Mouse (Mus musculus) v-Abl transformed pro-B cells (cell line): Measurements from ENCODE around the gene Szt2.

Experiments used
- in situ Hi-C, 2 experiments: fragments of 400-800 bp; cut with MboI; formaldehyde crosslinking; loops; one replicate each; pipeline ENCODE4 v1.15.1; 2025; ENCODE audit not compliant: unreplicated experiment in 2 of 2

Gene Szt2

DNA sequence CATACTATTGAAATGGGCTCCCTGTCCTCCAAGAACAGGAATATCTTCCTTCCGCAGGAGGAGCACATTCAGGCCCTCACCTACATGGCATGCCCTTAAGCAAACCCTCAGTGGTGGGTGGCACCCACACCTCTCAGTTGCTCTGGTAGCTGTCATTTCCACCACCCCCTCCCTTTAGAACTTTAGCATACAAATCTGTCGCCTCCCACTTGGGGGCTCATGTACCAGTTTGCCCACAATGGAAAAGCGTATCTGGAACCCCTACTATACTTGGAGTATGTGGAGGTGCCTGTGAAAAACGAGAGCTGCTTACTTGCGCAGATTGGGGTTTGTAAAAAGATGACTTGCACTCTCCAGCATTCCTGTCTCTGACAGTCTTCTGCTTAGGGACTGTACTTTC is 7.3 kb upstream of the Szt2 start:
- in situ Hi-C loops, result loop anchor here in 1 of 2 experiments (25.0 kb wide), 1 partner anchor 771 kb away; the partner anchor contains the start of genes Ermap and Svbp

DNA sequence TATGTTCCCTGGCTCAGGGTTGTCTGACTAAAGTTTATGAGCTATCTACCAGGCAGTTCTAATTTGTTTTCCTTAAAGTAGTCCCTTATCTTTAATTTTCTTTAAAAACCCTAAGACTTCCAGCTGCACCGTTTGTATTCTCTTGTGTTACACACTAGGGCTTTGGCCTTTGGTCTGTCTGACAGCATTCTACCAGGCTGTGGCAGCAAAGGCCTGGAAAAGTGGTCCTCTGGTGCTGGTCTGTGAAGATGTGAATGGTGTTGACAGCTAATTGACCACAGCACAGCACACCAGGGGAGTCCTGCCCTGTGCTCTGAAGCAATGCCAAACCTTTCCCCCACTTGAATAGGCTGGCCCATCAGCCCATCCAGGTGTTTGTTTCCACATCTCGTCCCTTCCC is 6.7 kb upstream of the Szt2 start:
- in situ Hi-C loops, result loop anchor here in 1 of 2 experiments (25.0 kb wide), 1 partner anchor 772 kb away; the partner anchor contains the start of genes Ermap and Svbp

DNA sequence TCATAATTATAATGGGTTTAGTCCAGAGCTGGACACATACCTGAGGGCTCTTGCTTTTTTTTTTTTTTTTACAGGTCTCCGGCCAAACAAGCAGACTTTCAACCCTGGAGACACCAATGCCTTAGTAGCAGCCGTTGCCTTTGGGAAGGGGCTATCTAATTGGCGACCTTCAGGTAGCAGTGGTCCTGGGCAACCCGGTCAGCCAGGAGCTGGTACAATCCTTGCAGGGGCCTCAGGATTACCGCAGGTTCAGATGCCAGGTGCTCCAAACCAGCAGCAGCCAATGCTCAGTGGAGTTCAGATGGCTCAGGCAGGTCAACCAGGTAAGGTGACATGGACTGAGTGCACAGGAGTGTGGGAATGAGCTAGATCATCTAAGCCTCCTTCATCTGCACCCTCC is 4.5 kb upstream of the Szt2 start:
- in situ Hi-C loops, result loop anchor here in 1 of 2 experiments (25.0 kb wide), 1 partner anchor 774 kb away; the partner anchor contains the start of genes Ermap and Svbp

DNA sequence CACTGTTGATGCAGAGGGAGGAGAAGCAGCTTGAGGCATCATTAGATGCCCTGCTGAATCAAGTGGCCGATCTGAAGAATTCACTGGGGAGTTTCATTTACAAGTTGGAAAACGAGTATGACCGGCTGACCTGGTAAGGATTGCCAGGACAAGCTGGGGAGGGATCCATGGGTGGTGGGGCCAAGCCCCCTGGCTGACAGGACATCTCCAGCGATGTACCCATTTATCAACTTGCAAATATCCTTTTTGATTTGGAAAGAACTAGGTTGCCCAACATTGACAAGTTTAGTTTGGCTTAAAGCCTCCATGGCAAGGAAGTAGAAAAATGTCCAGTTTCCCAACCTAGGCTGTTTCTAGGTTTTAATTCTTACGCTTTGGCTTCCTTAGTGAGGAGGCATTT is 1.8 kb upstream of the Szt2 start:
- in situ Hi-C loops, result loop anchor here in 1 of 2 experiments (25.0 kb wide), 1 partner anchor 776 kb away; the partner anchor contains the start of genes Ermap and Svbp

DNA sequence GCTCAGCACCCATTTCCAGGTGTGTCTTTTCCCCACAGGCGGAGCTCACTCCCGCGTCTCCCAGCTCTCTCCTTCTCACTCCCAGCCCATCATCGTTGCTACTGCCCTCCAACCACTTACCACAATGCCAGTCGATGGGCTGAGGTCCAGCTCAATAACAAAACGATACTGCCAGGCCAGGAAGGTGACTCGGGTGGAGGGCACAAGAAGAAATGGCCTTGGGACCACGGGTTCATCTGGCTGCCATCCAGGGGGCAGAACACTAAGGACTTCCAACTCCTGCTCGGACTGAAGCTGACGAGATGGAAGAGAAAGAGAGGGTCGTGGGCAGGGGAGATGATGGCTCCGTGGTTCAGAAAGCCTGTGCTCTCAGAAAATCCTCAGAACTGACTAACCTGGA is 6.4 kb downstream of the Szt2 start:
- in situ Hi-C loops, result loop anchor here in 1 of 2 experiments (25.0 kb wide), 1 partner anchor 785 kb away; the partner anchor contains the start of genes Ermap and Svbp

DNA sequence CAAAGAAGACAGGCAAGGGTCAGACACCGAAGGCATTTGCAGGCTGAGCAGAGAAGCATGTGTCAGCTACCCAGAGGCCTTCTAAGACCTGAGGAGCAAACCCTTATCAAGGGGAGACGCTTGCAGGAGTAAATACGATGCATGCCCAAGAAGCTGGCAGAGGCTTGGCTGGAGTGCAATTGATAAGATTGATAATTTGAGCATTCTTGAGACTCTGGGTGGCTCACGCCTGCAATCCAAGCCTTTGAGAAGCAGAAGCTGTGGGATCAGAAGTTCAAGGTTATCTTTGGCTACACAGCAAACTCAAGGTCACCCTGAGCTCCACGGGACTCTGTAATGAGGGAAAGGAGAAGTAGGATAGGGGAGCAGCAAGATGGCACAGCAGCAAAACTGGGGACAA is 7.2 kb downstream of the Szt2 start:
- in situ Hi-C loops, result loop anchor here in 1 of 2 experiments (25.0 kb wide), 1 partner anchor 785 kb away; the partner anchor contains the start of genes Ermap and Svbp

DNA sequence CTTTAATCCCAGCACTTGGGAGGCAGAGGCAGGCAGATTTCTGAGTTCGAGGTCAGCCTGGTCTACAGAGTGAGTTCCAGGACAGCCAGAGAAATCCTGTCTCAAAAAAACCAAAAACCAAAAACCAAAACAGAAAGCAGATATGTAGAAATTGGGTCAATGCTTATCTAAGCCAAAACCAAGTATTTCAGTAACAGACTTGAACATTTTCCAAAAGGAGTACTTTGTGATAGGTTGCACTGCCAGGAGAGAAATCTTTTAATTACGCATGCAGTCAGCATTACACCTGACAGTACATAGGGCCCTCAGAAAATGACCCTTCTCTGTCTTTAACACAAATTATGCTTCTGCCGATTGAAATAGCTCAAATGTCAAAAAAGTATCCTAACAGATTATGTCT is 7.7 kb downstream of the Szt2 start:
- in situ Hi-C loops, result loop anchor here in 1 of 2 experiments (25.0 kb wide), 1 partner anchor 786 kb away; the partner anchor contains the start of genes Ermap and Svbp

DNA sequence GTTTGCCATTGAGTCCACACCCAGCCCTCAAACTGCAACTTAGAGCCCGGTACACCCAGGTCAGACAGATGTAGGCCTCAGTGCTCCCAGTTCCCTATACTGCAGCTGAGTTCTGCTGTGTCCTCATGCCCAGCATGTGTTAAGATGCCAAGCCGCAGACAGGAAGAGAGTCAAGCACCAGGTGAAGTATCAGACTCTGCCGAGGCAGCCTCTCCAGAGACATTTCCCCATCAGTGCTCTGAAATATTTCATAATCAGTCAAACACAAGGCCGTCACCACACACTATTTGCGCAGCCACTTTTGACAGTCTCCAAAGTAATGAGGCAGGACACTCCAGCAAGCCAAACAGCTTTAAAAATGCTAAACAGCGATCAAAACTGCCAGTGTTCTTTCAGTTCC is 10.7 kb downstream of the Szt2 start:
- in situ Hi-C loops, result no loop called here

DNA sequence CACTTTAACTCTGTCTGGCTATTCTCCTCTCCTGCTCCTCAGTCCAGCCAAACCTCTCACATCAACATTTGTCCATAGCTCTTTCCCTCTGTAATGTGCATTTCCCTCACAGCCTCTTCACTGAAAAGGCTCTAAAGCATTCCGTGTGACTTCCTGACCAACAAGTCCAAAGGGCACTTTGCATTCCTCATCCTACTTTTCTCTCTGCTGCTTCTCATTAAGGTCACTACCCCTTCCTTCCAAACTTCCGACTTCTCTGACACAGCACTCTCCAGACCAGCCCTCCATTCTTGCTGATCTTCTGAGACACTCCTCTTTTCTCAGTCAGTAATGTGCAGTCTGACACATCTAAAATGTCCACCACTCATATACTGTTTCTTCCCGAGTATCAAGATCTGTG is 12.6 kb downstream of the Szt2 start:
- in situ Hi-C loops, result no loop called here

DNA sequence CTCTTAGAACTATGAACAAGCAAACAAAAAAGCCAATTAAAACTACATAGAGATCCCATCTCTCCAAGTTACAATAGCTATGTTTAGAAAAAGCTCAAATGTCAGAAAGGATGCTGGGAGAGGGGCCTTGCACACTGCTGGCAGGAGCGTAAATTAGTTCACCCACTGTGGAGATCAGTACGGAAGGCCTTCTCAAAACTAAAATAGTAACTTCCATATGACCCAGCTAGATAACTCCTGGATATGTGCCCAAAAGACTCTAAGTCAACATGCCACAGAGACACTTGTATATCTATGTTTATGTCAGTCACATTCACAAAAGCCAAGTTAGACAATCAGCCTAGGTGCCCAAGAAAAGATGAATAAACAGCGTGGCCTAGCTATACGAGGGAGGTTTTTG is 13.8 kb downstream of the Szt2 start:
- in situ Hi-C loops, result no loop called here

DNA sequence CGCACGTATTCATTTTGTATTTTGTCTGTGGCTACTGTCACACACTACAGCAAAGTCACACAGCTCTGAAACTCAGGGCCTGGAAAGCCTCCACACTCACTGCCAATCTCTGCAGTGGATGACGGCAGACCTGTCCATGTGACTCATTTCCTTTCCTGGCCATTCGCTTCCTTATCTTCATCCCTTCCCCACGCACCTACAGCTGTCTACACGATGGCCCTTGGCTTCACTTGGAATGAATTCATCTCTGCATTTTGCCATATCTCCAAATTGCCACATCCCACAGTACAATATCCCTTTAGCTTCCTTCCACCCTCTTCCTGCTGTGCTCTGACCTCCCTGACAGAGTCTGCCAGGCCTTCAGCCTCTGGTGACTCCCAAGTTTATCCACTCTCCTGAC is 14.6 kb downstream of the Szt2 start:
- in situ Hi-C loops, result no loop called here

DNA sequence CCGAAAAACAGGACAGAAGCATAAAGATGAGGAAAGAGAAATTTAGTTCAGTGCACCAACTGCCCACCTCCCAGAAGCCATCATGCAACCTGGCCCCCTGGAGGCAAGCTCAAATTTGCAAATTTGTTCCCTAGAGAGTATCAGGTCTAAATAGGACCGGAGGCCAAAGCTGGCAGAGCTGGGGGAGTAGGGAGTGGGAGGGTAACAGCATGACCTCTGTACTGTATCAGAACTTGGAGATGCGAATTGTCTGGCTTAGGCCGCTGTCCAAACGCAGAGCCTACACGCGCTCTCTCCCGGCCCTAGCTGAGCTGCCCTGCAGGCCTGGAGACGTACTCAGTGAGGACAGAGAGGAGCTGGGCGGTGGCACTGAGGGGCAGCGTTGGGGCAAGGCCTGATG is 18.9 kb downstream of the Szt2 start:
- in situ Hi-C loops, result no loop called here

DNA sequence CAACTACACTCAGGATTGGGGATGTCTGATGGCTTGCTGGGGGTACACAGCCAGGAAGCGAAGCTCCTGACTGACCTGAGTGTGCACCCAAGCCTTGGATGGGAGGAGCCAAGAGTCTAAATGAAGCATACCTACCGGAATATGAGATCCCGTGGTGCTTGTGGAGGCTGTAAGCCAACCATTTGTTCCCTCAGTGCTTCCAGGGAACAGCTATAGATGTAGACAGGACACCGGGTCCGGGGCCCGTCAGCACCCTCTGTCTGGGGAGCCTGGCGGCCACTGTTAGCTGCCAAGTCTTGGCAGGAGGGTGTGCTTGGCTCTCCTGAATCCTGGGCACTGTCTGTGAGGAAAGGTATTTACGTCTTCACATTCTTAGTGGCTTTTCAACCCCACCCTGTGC is 21.8 kb downstream of the Szt2 start:
- in situ Hi-C loops, result no loop called here

DNA sequence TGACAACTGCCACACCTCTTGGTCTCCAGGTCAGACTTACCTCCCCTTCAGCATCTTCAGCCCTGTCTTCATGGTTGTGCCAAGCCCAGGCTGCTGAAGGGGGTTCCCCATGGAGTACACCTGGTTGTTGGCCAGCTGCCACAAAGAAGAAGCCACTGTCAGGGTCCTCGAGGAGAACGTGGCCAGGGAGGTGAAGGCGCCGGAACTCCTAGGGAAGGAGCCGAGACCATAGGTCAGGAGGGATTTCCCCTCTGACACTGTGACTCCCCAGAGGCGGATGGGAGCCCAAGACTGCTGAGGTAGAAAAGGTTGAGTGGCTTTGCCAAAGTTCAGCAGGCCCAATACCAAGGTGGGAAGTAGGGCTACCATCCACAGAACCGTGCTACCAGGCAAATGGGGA is 25.8 kb downstream of the Szt2 start:
- in situ Hi-C loops, result no loop called here

DNA sequence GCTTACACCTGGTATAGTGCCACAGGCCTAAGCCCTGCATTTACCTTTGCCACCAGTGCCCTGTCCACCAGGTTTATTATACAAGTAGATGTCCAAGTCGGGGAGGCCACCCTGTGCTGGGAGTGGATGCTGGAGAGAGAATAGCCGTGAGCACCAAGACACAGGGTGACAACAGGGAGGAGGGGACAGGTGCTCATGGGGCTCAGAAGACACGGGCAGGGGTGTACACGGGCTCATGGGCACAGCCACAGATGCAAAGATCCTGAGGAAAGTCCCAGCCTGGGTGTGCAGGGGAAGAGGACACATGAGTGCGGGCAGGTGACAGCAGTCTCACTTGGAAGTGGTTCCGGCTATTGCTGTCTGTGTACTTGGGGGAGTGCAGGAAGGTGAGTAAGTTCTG is 33.1 kb downstream of the Szt2 start:
- in situ Hi-C loops, result no loop called here

DNA sequence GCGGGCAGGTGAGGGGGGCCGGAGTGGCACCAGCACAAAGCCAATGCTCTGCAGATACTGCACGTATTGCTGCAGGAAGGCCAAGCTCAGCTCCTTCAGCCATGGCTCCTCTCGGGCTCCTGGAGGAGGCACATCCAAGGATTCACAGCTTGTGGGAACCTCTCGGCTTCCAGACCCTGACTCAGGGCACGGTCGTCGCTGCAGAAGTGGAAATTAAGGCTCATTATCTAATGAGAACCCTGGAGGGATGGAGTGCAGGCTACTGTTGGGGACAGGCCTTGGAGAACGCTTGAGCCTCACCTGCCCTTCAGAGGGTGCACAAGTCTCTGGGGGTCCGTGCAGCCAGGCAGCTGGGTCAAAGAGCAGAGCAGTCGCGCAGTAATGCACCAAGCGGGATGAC is 37.3 kb downstream of the Szt2 start:
- in situ Hi-C loops, result no loop called here

DNA sequence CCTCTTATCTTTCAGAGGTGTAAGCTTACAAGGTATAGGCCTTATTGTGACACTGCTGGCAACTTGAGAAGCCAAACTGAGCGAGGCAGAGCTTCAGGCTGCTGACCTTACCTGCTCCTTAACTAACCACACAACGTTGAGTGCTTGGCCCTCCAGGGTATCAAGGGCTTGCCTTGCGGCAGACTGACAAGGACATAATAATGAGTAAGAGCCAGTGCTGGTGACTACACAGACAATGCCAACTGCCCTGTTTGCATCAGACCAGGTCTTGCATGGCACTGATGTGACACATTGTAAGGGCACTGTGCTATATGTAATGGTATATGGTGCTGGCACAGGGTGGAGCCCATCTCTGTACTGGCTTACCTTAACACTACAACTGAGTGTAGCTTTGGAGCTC is 40.5 kb downstream of the Szt2 start:
- in situ Hi-C loops, result no loop called here

DNA sequence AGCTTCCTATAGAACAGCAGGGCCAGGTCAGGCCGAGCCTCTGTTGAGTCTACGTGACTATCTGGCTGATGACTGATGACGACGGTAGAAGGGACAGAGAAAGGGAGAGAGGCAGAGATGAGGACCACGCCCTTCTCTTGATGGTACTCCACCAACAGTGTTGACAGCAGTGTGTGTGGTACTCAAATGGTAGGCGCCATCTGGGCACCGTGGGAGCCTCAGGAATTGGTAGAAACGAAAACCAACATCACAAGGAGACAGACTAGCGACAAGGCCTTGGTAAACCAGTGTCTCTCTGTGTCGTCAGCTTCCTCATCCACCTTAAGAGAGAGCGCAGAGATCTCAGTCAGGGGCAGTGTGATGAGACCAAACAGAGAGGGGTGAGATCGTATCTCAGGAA is 41.5 kb downstream of the Szt2 start:
- in situ Hi-C loops, result no loop called here

DNA sequence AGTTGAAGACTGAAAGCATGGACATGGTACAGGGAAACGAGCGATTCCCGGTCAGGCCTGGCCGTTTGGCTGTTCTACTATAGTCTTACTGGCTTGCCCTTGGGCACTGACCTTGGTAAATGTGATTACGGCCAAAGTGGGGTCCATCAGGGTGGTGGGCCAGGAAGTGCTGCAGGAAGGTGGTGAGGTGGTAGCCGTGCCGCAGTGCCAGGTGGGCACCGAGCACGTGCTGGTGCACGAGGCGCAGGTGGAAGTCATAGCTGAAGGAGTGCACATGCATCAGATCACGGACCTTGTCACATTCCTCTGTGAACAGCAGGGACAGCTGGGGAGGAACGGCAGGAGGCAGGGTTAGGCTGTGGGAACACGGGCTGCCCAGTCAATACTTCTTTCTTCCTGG is 43.1 kb downstream of the Szt2 start:
- in situ Hi-C loops, result no loop called here

DNA sequence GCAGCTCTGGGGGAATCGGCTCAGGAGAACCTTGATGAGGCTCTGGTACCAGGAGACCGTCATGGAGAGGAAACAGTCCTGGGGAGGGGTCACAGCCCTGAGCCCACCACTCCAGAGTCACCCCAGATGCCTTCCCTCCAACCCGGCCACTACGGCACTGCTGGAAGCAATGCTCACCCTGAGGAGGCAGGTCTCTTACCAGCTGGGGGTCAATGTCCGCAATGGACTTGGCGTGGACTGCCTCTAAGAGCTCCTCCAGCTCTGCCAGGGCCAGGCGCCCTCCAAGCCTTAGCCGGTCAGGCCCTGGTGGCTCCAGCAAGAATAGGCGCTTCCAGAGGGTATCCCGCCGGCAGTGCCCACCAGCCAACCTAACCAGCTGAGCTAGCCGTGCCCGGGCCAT is 44.4 kb downstream of the Szt2 start:
- in situ Hi-C loops, result no loop called here

DNA sequence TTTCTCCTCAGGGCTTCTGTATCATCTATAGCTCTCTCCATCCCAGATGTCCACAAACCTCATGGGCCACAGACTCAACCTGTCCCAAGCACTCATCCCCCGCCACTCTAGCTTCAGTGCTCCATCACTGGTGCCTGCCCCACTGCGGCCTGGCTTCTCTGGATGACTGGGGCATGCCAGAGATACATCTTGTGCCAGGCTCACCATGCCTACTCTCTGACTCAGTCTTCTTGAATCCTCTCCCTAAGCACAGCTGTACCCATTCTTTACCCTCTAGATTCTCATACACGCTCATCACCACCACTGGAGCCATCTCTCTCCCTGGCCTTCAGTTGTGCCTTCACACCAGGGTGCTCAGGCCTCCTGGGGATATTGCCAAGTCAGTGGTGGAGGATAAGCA is 45.1 kb downstream of the Szt2 start:
- in situ Hi-C loops, result no loop called here

DNA sequence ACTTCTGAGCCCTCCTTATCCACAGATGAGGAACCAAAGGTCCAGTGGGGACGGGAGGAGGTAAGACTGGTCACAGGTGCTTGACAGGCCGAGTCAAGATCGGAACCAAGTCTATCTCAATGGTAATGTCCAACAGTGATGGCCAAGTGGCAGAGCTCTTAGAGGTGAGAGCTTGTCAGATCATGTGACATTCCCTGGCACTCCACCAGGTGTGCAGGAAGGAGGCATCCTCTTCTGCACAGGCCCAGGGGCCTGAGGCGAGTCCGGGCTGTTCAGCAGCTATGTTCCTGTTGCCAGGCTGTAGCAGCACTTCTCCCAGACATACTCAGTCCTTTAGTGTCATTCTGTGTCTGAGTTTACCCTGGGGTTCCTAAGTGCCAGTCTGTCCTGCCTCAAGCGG is 46.2 kb downstream of the Szt2 start:
- in situ Hi-C loops, result no loop called here

DNA sequence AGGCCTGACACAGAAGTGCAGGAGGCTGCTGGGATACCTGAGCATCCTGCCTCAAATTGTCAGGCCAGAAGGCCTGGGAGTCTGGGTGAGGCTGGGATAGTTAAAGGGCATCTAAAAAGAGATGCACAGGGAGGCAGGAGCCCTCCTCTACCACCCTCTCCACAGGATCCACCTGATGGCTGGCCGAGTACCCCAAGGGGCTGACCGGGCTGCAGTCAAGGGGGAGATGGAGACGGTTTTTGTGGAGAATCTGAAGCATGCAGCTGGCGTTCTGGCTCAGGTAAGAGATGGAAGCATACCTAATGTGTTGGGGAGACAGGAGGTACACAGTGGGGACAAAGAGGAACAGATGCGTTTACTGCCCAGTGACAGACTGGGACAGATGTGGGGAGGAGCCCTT is 47.6 kb downstream of the Szt2 start:
- in situ Hi-C loops, result no loop called here
